8 mouse cellular contexts compared by ENCODE assay signal in genomic region chr5:140702103-140702513, GRCm38 (mm10). TPM values are rescaled to one million over a fixed set of nuclear protein-coding genes. Genes with fewer than 3 reads are reported as not detected.
DNase-seq lines count a peak whose midpoint lies in the region; ATAC-seq lines count a peak whose summit lies in the region.

Iqce (minus strand) TSS chr5:140702378.

- H3K9me3 ChIP-seq in heart, embryonic 13.5 days, result no peaks in the 10 kb centered on the region
- no peaks in the 10 kb centered on the region for H3K9me3 ChIP-seq in liver, embryonic 13.5 days (replicated peaks)
- no peaks in the 10 kb centered on the region for H3K9me3 ChIP-seq in stomach, embryonic 16.5 days (replicated peaks; ENCODE audit: control insufficient read depth, low read length)

- H3K36me3 ChIP-seq in heart, embryonic 13.5 days, result peaks cover 11% of the 10 kb centered on the region
- peaks cover 7% of the 10 kb centered on the region for H3K36me3 ChIP-seq in liver, embryonic 13.5 days
- no peaks in the 10 kb centered on the region for H3K36me3 ChIP-seq in stomach, embryonic 16.5 days (ENCODE audit: control insufficient read depth, insufficient read depth, low read length)

- peak; percentile 56 for ATAC-seq in erythroid progenitor cell, adult 5-6 weeks (replicated peaks; ENCODE audit: low FRiP score, poor library complexity, severe bottlenecking)
- peak; percentile 23; the same call in 1 of the 2 replicates for ATAC-seq in heart, embryonic 13.5 days (ENCODE audit: extremely low read depth, insufficient number of reproducible peaks, low FRiP score, low TSS enrichment)
- ATAC-seq in liver, embryonic 13.5 days (ENCODE audit: low read depth), result peak; percentile 61
- ATAC-seq in stomach, embryonic 16.5 days (ENCODE audit: insufficient read depth, low FRiP score), result peak; percentile 51

- peak within 1 kb of the TSS; percentile 84 for H3K4me2 ChIP-seq in heart, embryonic 13.5 days
- H3K4me2 ChIP-seq in liver, embryonic 13.5 days, result peak within 1 kb of the TSS; percentile 95
- peak within 1 kb of the TSS; percentile 83 for H3K4me2 ChIP-seq in stomach, embryonic 16.5 days (ENCODE audit: low read depth, low read length)

- peak within 1 kb of the TSS; percentile 81 for H3K27ac ChIP-seq in heart, embryonic 13.5 days (replicated peaks)
- H3K27ac ChIP-seq in liver, embryonic 13.5 days, result peak within 1 kb of the TSS; percentile 88
- H3K27ac ChIP-seq in stomach, embryonic 16.5 days (ENCODE audit: low read length), result peak within 1 kb of the TSS; percentile 85

- peak within 1 kb of the TSS; percentile 89 for H3K9ac ChIP-seq in heart, embryonic 13.5 days
- H3K9ac ChIP-seq in liver, embryonic 13.5 days, result peak within 1 kb of the TSS; percentile 78
- peak within 1 kb of the TSS; percentile 92 for H3K9ac ChIP-seq in stomach, embryonic 16.5 days (ENCODE audit: low read length)

- no peaks in the 10 kb centered on the region for H3K27me3 ChIP-seq in heart, embryonic 13.5 days (replicated peaks)
- H3K27me3 ChIP-seq in liver, embryonic 13.5 days, result no peaks in the 10 kb centered on the region; the same call in 1 of the 2 replicates
- no peaks in the 10 kb centered on the region for H3K27me3 ChIP-seq in stomach, embryonic 16.5 days (ENCODE audit: control insufficient read depth, insufficient read depth, low read length)

- WGBS in heart, embryonic 13.5 days, result under 1% methylated on average over 33 of the region's 33 CpGs
- under 1% methylated on average over 33 of the region's 33 CpGs for WGBS in liver, embryonic 13.5 days (ENCODE audit: insufficient replicate concordance)
- WGBS in stomach, embryonic 16.5 days, result 1% methylated on average over 33 of the region's 33 CpGs

- DNase-seq in CD4-positive helper T cell, adult 2 months (ENCODE audit: low read depth, low spot score), result peak; percentile 95
- DNase-seq in brain, embryonic 18.5 days (ENCODE audit: low read depth, low spot score), result peak; percentile 82
- DNase-seq in kidney, postnatal 10 days, result peak; percentile 97
- DNase-seq in liver, embryonic 13.5 days, result peak; percentile 82
- peak; percentile 97 for DNase-seq in neural tube, embryonic 10.5 days (ENCODE audit: extremely low spot score, low spot score)

- peak within 1 kb of the TSS; percentile 78 for H3K4me3 ChIP-seq in heart, embryonic 13.5 days
- peak within 1 kb of the TSS; percentile 74 for H3K4me3 ChIP-seq in liver, embryonic 13.5 days (replicated peaks)
- peak within 1 kb of the TSS; percentile 86 for H3K4me3 ChIP-seq in stomach, embryonic 16.5 days (replicated peaks; ENCODE audit: low read length)

- H3K4me1 ChIP-seq in heart, embryonic 13.5 days, result peaks cover 52% of the 10 kb centered on the region
- H3K4me1 ChIP-seq in liver, embryonic 13.5 days (replicated peaks), result peaks cover 66% of the 10 kb centered on the region
- H3K4me1 ChIP-seq in stomach, embryonic 16.5 days (ENCODE audit: control insufficient read depth, insufficient read depth, low read length), result peaks cover 29% of the 10 kb centered on the region

RNA-seq across cellular contexts. Expression of gene Iqce, which starts in this region (rescaled TPM):
- 1.7 and 2.5 TPM in 2 replicates for total RNA-seq in erythroid progenitor cell, adult 5-6 weeks (2015; ENCODE audit: low replicate concordance)
- 3.3 and 6.2 TPM in 2 replicates for total RNA-seq in erythroid progenitor cell, adult 5-6 weeks (2017; ENCODE audit: low replicate concordance)
- polyA plus RNA-seq in heart, embryonic 13.5 days (2015; fragmentation: Nextera tagmentation; extraction: Ambion mirVana), result 8.0 and 10.3 TPM in 2 replicates
- 4.3 and 5.6 TPM in 2 replicates for polyA plus RNA-seq in liver, embryonic 13.5 days (2015; fragmentation: Nextera tagmentation; extraction: Ambion mirVana)
- polyA plus RNA-seq in stomach, embryonic 16.5 days (2015; fragmentation: Nextera tagmentation; extraction: Ambion mirVana), result 19.2 and 21.1 TPM in 2 replicates

Comparison
In these comparisons a context has a peak if more than half of its experiments do, and no peak if none do; other contexts are left out.
1. Peak in every context shown above with its lines: DNase-seq, ATAC-seq, H3K4me3 ChIP-seq and H3K27ac ChIP-seq.